Mouse (Mus musculus) ES-Bruce4 (cell line): ENCODE data around the gene Gm28372.

Experiments used
- CTCF ChIP-seq: IDR thresholded peaks from one replicate; pipeline ENCODE4 v1.8.1; 2011; ENCODE audit warnings: low read depth, low read length
- EP300 ChIP-seq: IDR thresholded peaks from 2 replicates; pipeline ENCODE4 v1.6.1; 2011; ENCODE audit warnings: low read depth, low read length; ENCODE audit not compliant: insufficient read depth
- POLR2A ChIP-seq: IDR thresholded peaks from one replicate; pipeline ENCODE4 v1.8.1; 2011; ENCODE audit warnings: low read length; ENCODE audit not compliant: insufficient read depth

- TF ChIP-seq CTCF (no peak), EP300 (no peak), POLR2A (no peak)
Measured at GRCm38 (mm10) chr2:130454748-130455370, 49.8 kb downstream of the Gm28372 start.
